Mouse (Mus musculus) lung, embryonic 16.5 days (tissue): ENCODE results near the gene Gpatch8. TPM values are rescaled to one million over a fixed set of nuclear protein-coding genes. Genes with fewer than 3 reads are reported as not detected.
"Not testable (repeated sequence)": the region's sequence is repeated elsewhere in the genome, so short reads cannot be mapped to it uniquely, and the experiment has no call there.

Experiments used
- ATAC-seq: fragments of 200-750 bp; cut with Nextera tagmentation; 2 replicates; pipeline ENCODE4 v1.8.0; 2017; ENCODE audit warnings: low read depth, mild to moderate bottlenecking, moderate library complexity
- H3K27ac ChIP-seq: fragments of 300-500 bp; sonication (generic); 2 replicates; pipeline ENCODE4 v1.5.1; 2014; ENCODE audit warnings: mild to moderate bottlenecking, control low read depth, low read length
- H3K27me3 ChIP-seq: fragments of 300-500 bp; sonication (generic); 2 replicates; pipeline ENCODE4 v1.6.1; 2014; ENCODE audit warnings: low read depth, low read length, mixed read lengths; ENCODE audit not compliant: control insufficient read depth, insufficient read depth
- H3K36me3 ChIP-seq: fragments of 300-500 bp; sonication (generic); 2 replicates; pipeline ENCODE4 v1.6.1; 2014; ENCODE audit warnings: low read length; ENCODE audit not compliant: control insufficient read depth, insufficient read depth
- H3K4me1 ChIP-seq: fragments of 300-500 bp; sonication (generic); replicated peaks from 2 replicates; pipeline ENCODE4 v1.6.1; 2014; ENCODE audit warnings: low read length, mixed read lengths; ENCODE audit not compliant: control insufficient read depth, insufficient read depth
- H3K4me2 ChIP-seq: fragments of 300-500 bp; sonication (generic); 2 replicates; pipeline ENCODE4 v1.6.1; 2014; ENCODE audit warnings: low read depth, low read length, control low read depth
- H3K4me3 ChIP-seq: fragments of 300-500 bp; sonication (generic); 2 replicates; pipeline ENCODE4 v1.5.1; 2014; ENCODE audit warnings: mild to moderate bottlenecking, low read length, control low read depth
- H3K9ac ChIP-seq: fragments of 300-500 bp; sonication (generic); 2 replicates; pipeline ENCODE4 v1.6.1; 2014; ENCODE audit warnings: low read length, control low read depth
- H3K9me3 ChIP-seq: fragments of 300-500 bp; sonication (generic); 2 replicates; pipeline ENCODE4 v1.6.1; 2016; ENCODE audit warnings: low read length; ENCODE audit not compliant: control insufficient read depth
- WGBS: fragments of 180-500 bp; shearing (Covaris S2); extraction: QIAGEN DNeasy Blood & Tissue Kit; methylation state at CpG from one replicate; pipeline ENCODE4 v1.1.7; 2014; 5-methylcytosine and 5-hydroxymethylcytosine counted together
- polyA plus RNA-seq: library from polyadenylated mRNA; unstranded; fragments of >200 nt; fragmentation: Nextera tagmentation; extraction: Ambion mirVana; gene quantifications from 2 replicates; pipeline ENCODE4 v1.2.1, GENCODE M21; 2015

The Gpatch8 gene
- polyA plus RNA-seq, 1 experiment from 2014 or later = 47.1 TPM

DNA sequence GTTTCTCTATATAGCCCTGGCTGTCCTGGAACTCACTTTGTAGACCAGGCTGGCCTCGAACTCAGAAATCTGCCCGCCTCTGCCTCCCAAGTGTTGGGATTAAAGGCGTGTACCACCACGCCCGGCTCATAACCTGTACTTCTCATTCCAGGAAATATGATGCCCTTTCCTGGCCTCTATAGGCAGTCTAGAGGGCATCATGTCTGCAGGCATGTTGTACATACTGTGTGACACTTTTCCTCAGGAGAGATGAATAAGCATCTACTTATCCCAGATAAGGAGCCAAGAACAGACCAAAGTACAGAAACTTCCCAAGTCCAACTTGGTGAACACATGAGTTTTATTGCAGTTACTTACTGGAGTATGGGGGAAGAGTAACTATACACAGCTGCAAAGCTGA, 2.5 kb upstream of the Gpatch8 start:
- Histone ChIP-seq H3K36me3 (no peaks in the 10 kb centered on the region), H3K27me3 (no peaks in the 10 kb centered on the region), H3K27ac (no peak overlapping the region), H3K4me1 (peaks cover 12% of the 10 kb centered on the region), H3K4me3 (no peak overlapping the region), H3K4me2 (no peak overlapping the region), H3K9me3 (no peaks in the 10 kb centered on the region), H3K9ac (no peak overlapping the region)
- ATAC-seq = no peak
- 89% methylated on average over 3 of the region's 5 CpGs for WGBS

DNA sequence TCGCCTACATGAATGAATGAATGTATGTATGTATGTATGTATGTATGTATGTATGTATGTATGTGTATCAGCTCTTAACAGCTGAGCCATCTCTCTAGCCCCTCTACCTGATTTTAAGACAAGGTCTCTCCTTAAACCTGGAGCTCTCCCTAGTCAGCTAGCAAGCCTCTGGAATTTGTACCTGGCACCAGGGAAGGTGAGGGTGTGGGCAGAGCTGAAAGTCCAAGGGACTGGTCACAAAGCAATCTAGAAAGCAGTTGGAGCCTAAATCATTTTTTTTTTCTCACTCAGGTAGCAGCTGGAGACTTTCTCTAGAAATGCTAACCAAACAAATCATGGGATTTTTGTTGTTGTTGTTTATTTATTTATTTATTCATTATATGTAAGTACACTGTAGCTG, 1.2 kb upstream of the Gpatch8 start:
- Histone ChIP-seq H3K27me3 (no peaks in the 10 kb centered on the region), H3K27ac (no peak overlapping the region), H3K9me3 (no peaks in the 10 kb centered on the region), H3K9ac (no peak overlapping the region), H3K36me3 (no peaks in the 10 kb centered on the region), H3K4me3 (no peak overlapping the region), H3K4me1 (peaks cover 14% of the 10 kb centered on the region), H3K4me2 (no peak overlapping the region)
- no peak for ATAC-seq
- WGBS = 74% methylated on average over 1 of the region's 1 CpGs

DNA sequence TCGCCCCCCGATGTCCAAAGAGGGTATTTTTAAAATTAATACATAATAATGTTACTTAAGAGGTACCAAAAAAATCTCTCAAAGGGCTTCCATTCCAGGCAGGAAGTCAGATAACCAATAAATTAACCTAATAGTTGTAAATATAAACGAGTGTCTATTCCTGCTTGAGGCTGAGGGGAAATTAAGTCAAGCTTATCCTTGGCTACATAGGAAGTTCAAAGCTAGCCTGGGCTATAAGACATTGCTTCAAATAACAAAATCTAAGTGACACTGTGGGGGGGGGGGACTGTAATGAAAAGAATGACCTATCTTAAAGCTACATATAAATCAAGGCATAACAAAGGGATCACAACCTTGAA, 503 bp upstream of the Gpatch8 start:
- Histone ChIP-seq H3K9me3 (no peaks in the 10 kb centered on the region), H3K27me3 (no peaks in the 10 kb centered on the region), H3K4me1 (peaks cover 14% of the 10 kb centered on the region), H3K9ac (no peak overlapping the region), H3K4me2 (peak overlapping the region; percentile 53), H3K4me3 (peak overlapping the region; percentile 84; the same call in 1 of the 2 replicates), H3K36me3 (no peaks in the 10 kb centered on the region), H3K27ac (no peak overlapping the region; the same call in 1 of the 2 replicates)
- 11% methylated on average over 3 of the region's 3 CpGs for WGBS
- 0 out of 2 replicates have a peak, but pooled peaks have one; percentile 4 for ATAC-seq

DNA sequence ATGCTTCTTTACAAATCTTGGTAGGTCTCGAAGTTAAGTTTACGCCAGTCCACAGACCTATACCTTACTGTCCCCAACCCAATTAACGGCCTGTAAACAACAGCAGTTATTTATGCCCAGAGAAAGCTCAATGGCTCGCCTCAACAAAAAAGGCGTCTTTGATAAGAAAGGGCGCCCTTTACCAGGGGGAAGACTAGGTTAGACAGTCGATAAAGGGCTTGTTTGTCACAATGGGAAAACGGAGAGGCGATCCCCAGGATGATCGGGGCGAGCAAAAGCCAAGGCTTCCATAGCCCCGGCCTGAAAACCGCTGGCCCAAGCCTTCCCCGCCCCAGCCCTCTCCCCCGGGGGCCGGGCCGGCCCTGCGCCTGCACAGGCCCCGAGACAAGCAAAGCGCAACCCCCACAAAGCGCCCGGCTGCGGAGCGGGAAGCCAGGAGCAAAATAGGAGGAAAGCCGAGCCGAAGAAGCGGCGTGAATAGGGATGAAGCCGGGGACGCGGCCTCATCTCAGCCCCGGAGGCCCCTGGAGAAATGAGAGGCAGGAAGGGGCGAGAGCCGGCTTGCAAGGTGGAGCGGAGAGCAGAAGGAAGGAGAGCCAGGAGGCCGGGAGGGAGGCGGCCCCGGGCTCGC, 677 bp downstream of the Gpatch8 start:
- H3K4me1 ChIP-seq = peaks cover 14% of the 10 kb centered on the region
- no peaks in the 10 kb centered on the region for H3K36me3 ChIP-seq
- peak overlapping the region; percentile 94 for H3K27ac ChIP-seq
- no peaks in the 10 kb centered on the region for H3K27me3 ChIP-seq
- H3K4me2 ChIP-seq = peak overlapping the region; percentile 63
- peak overlapping the region; percentile 96 for H3K9ac ChIP-seq
- H3K4me3 ChIP-seq = peak overlapping the region; percentile 84
- 1% methylated on average over 33 of the region's 39 CpGs for WGBS
- ATAC-seq = peak; percentile 49
- H3K9me3 ChIP-seq = no peaks in the 10 kb centered on the region

DNA sequence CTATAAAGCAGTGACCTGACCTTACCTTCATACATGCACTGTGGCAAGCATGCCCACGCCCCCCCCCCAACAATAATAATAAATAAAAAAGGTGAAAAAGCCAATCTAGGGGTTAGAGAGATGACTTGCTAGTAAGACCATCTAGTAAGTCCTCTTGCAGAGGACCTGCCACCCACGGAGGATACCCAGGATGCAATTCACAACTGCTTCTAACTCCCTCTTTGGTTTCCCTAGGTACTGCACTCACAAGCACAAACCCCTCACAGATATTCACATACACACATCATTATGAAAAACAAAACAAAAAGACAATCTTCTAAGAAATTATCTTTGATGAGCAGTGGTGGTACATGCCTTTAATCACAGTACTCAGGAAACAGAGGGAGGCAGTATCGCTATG, 4.1 kb downstream of the Gpatch8 start:
- Histone ChIP-seq H3K4me3 (no peak overlapping the region), H3K9me3 (no peaks in the 10 kb centered on the region), H3K4me2 (no peak overlapping the region), H3K27me3 (no peaks in the 10 kb centered on the region), H3K9ac (no peak overlapping the region), H3K36me3 (peaks cover 4% of the 10 kb centered on the region; the same call in 1 of the 2 replicates), H3K4me1 (peaks cover 14% of the 10 kb centered on the region), H3K27ac (no peak overlapping the region)
- WGBS = 83% methylated on average over 3 of the region's 3 CpGs
- ATAC-seq = no peak

DNA sequence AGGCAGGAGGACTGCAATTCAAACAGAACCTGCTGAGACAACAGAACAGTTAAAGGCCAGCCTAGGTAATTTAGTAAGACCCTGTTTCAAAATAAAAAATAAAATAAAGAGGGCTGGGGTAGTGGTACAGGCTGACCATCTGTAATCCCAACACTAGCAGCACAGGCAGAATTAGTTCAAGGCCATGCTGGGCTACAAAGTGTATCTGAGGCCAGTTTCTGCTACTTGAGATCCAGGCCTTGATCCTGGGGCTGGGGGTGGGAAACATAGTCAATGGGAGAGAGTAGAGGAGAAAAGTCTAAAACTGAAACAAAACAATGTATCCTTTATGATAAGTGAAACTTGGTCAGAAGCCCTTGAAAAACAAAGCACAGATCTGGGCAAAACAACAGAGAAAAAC, 5.0 kb downstream of the Gpatch8 start:
- ATAC-seq = no peak
- Histone ChIP-seq H3K9ac (no peak overlapping the region), H3K4me3 (no peak overlapping the region), H3K27ac (no peak overlapping the region), H3K36me3 (peaks cover 4% of the 10 kb centered on the region; the same call in 1 of the 2 replicates), H3K9me3 (no peaks in the 10 kb centered on the region), H3K4me2 (no peak overlapping the region), H3K27me3 (no peaks in the 10 kb centered on the region), H3K4me1 (peaks cover 14% of the 10 kb centered on the region)

DNA sequence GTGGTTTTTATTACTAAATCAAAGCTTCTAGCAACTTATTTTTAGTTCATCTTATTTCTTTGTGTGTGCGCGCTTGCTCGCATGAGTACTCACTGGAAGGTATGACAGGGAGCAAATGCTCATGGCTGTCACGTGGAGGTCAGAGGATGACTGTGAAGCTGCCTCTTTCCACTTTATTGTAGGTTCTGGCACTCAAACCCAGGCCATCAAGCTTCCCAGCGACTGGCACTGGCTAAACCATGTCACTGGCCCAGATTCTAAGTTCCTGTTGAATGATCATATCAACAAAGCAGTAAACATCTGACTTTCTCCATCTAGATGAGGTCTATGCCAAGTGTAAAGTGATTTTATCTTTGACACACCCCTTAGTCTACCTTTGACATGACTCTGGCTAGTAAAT, 14.7 kb downstream of the Gpatch8 start:
- no peaks in the 10 kb centered on the region for H3K9me3 ChIP-seq
- no peak for ATAC-seq
- no peak overlapping the region for H3K27ac ChIP-seq
- H3K27me3 ChIP-seq = no peaks in the 10 kb centered on the region
- no peak overlapping the region for H3K4me2 ChIP-seq
- 0 out of 2 replicates have a peak, but pooled peaks cover 4% of the 10 kb centered on the region for H3K36me3 ChIP-seq
- H3K4me3 ChIP-seq = no peak overlapping the region
- no peak overlapping the region for H3K9ac ChIP-seq
- H3K4me1 ChIP-seq = no peaks in the 10 kb centered on the region
- 89% methylated on average over 5 of the region's 5 CpGs for WGBS

DNA sequence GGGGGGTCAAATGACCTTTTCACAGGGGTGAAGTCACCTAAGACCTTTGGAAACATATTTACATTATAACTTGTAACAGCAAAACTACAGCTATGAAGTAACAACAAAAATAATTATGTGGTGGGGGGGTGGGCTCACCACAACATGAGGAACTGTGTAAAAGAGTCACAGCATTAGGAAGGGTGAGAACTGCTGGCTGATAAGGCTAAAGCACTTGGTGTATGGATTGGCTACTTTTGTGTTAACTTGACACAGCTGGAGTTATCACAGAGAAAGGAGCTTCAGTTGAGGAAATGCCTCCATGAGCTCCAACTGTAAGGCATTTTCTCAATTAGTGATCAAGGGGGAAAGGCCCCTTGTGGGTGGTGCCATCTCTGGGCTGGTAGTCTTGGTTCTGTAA, 15.9 kb downstream of the Gpatch8 start:
- ATAC-seq, H3K4me2 ChIP-seq, H3K27ac ChIP-seq: not testable (repeated sequence)

DNA sequence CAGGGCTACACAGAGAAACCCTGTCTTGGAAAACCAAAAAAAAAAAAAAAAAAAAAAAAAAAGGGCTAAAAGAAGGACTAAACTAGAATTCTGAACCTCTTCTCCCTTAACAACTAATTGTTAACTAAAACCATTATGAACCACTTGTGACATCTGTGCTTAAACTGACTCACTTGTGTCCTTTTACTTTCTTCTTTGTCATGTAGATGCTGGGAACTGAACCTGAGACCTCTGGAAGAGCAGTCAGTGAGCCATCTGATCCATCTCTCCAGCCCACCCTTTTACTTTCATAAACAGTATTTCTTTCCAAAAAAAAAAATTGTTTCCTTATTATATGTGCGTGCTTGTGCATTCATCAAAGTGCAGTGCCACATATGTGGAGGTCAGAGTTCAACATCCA, 16.5 kb downstream of the Gpatch8 start:
- peaks cover 6% of the 10 kb centered on the region; the same call in 1 of the 2 replicates for H3K36me3 ChIP-seq
- H3K4me1 ChIP-seq = no peaks in the 10 kb centered on the region
- 76% methylated on average over 1 of the region's 1 CpGs for WGBS
- H3K4me3 ChIP-seq = no peak overlapping the region
- no peaks in the 10 kb centered on the region for H3K27me3 ChIP-seq
- no peak overlapping the region for H3K27ac ChIP-seq
- no peak for ATAC-seq
- H3K4me2 ChIP-seq = no peak overlapping the region
- no peak overlapping the region for H3K9ac ChIP-seq
- no peaks in the 10 kb centered on the region for H3K9me3 ChIP-seq

More for the DNA sequence above, 15.9 kb downstream of the Gpatch8 start:
- H3K9ac ChIP-seq, H3K4me3 ChIP-seq, H3K36me3 ChIP-seq, H3K9me3 ChIP-seq, H3K4me1 ChIP-seq, H3K27me3 ChIP-seq: not testable (repeated sequence)

DNA sequence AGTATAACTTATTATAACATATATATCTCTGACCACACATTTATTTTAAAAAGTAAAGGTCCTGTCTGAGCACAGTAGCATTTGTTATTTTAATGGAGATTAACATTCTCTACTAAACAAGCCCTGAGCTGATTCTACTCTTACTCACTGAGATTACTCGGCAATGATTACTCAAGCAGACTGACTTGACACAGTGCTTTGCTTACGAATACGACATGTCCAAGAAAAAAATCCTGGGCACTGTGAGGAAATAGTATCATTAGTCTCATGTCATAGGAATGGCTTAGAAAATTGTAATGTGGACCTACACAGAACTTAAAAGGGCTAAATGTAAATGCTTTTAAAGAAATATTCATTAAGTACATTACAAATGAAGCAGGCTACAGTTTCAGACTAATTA, 20.0 kb downstream of the Gpatch8 start:
- ATAC-seq = no peak
- Histone ChIP-seq H3K4me3 (no peak overlapping the region), H3K27me3 (no peaks in the 10 kb centered on the region)

More for the DNA sequence above, 20.0 kb downstream of the Gpatch8 start:
- no peaks in the 10 kb centered on the region for H3K9me3 ChIP-seq
- no peaks in the 10 kb centered on the region; the same call in 1 of the 2 replicates for H3K4me1 ChIP-seq
- H3K4me2 ChIP-seq = no peak overlapping the region
- H3K36me3 ChIP-seq = peaks cover 6% of the 10 kb centered on the region; the same call in 1 of the 2 replicates
- WGBS = 63% methylated on average over 3 of the region's 3 CpGs
- H3K9ac ChIP-seq = no peak overlapping the region
- no peak overlapping the region for H3K27ac ChIP-seq
